Mouse (Mus musculus) urinary bladder, postnatal 25 days (tissue): ENCODE measurements at regions not wholly inside any gene's neighbourhood (a gene's known extent, or its start where the extent isn't known, plus 50 kb on each side); places are given as distances from the start of the nearest gene placed in this dataset.
A peak's percentile ranks its signal among the peaks of the same experiment; 100 is the strongest.

ENCODE experiments used
- DNase-seq: peaks from one replicate; pipeline ENCODE4 v3.0.0; 2022; ENCODE audit warnings: low spot score

DNA sequence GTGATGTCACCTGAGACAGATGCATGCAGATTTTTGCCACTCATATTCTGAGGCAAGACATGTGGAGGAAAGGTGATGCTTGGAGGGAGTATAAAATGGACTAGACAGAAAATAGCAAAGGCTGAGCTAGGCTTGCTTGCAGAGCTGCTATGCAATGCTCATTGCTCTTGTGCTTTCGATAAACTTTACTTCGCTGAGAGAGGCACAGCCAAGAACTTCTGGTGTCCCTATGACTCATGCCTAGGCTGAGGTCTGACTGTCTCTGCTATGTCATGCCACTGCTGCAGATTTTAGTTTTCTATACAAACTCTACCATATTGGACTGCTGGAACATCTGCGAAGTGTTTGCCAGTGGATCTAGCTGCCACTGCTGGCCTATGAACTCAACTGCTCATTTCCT is 687.5 kb upstream of the Pou3f3 start:
- DNase-seq = no peak

DNA sequence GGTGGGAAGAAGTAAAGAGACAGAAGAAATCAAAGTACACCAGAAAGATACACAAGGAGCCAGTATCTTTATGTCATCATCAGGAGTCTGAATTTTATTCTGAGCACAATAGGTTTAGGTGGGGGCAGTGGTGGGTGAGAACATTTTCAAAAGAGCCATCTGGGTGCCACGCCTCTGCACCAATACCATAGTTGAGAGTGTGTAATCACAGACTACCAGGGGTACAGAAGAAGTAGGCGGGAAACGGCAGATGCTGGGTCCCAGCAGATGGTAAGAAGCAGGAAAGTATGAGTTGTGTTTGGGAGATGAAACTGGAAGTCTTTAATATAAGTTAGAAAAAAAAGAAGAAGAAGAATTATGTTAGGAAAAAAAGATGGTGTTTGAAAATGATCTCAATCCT is 682.7 kb upstream of the Pou3f3 start:
- DNase-seq = no peak

DNA sequence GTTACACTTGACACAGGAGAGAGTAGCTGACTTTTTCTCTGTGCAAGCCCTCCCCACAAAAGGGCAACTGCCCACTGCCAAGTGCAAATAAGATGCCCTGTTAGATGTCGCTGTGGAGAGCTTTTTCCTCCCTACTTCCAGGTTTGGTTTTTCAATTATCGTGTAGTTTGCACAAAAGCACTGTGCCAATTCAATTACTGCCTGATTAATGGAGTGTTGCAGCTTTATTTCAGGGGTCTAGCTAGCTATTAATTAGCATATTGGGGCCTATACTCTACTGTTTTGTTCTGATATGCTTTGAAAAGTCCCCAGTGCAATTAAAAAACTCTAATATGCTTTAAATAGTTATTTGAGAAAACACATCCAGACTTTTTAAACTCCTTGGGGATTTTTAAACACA is 676.6 kb upstream of the Pou3f3 start:
- DNase-seq = no peak

DNA sequence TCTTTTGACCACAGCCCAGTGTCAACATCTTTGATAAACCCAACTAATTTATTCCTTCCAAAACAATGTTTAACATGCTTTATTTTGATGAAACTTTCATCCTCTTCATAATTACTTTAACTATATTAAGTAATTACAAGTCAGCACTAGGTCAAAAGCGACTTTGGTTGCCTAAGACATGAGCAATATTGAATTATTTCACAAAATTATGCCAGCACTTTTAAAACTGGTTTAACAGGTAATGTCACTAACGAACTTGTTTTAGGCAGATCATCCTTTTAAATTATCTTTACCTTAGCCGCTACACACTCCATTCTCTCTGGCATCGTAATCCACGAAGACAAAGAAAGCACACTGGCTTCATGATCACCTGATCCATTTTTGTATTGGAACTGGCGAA is 669.8 kb upstream of the Pou3f3 start:
- no peak for DNase-seq

DNA sequence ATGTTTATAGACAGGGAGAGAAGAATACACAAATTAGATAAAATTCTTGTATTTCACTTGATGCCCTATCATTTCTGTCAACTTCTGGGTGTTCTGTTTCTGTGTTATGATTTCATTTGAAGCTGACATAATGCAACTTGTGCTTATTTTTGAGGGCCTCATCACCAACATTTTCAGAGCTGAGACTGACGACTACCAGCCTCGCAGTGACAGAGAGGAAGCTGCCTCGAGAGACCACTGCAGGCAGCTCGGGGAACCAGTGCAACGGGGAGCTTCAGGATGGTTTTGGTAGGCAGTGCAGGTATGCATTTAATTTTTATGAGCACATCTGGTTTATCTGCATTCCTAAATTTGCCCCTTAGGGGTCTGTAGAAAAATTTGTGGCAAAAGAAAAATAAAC is 669.1 kb upstream of the Pou3f3 start:
- DNase-seq = no peak

DNA sequence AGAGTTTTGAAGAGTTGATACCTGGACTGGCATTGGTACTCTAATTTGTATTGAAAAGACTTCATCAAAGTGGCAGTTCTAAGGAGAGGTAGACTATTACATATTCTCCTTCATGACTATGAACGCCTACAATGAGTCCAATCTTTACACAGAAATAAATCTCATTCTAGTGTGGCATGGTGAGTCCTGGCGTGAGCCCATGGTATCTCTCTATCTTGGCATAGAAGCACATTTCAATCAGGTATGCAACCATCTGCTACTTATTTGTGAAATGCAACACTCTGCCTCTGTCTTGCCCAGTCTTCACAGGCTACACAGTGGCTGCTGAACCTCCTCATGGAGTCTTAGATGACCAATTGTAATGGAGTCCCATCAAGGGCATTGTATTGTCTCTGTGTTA is 661.8 kb upstream of the Pou3f3 start:
- DNase-seq = no peak

DNA sequence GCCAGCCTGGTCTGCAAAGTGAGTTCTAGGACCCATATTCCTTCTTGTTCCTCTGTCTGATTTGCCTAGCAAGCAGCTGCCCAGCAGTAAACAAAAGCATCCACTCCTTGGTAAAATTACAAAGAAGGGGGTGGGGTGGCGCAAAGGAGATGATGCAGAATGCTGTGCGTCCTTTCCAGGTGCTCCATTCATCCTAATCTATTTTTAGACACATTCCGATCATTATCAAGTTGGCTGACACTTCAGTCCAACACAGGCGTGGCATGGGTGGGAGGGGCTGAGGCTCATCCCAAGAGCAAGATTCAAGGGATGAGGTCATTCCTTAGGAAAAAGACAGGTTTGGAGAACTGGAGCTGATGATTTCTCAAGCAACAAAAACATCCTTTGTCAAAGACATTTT is 660.2 kb upstream of the Pou3f3 start:
- DNase-seq = no peak

DNA sequence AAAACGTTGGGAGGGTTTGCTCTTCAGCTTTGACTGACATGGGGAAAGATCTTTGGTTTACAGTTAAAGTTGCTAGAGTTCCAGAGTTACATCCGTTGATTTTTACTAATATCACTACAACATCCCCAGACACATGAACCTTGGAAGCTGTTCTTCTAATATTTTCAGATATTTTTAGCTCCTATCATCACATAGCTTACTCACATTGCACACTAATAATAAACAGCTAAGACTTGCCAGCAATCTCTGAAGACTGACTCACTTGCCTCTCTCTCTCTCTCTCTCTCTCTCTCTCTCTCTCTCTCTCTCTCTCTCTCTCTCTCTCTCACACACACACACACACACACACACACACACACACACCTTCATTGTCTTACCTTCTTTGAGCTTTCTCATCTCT is 654.0 kb upstream of the Pou3f3 start:
- DNase-seq = no peak

DNA sequence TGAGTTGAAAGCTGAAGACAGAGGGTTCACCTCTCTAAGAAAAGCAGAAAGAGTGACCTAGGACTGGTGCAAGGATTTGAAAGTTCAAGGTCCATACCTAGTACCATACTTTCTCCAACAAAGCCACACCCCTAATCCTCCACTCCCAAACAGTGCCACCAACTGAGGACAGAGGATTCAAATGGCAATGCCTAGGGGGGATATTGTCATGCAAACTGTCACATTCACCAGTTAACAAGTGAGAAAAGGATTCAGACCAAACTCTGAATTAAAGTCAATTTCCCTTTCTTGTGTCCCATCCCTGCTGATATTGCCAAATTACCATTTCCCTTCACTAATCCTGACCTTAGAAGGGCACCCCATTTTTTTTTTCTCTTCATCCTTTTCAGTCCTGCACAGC is 637.1 kb upstream of the Pou3f3 start:
- DNase-seq = no peak

DNA sequence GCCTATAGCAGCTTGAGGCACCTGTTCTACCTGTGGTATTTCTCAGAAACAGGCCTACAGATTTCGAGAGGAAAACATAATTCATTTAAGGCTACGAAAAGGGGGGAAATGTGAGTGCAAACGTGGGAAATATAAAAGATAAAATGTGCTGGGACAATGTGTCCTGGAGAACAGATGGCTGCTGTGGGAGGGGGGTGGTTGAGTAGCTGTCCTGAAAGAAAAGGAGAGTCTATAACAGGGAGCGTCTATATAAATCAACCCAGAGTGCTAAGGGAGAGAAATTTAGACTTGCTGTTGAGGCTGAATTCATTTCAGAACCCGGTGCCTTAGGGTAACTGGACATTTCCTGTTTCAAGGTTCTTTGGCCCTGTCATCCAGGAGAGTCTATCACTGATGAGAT is 625.5 kb upstream of the Pou3f3 start:
- no peak for DNase-seq

DNA sequence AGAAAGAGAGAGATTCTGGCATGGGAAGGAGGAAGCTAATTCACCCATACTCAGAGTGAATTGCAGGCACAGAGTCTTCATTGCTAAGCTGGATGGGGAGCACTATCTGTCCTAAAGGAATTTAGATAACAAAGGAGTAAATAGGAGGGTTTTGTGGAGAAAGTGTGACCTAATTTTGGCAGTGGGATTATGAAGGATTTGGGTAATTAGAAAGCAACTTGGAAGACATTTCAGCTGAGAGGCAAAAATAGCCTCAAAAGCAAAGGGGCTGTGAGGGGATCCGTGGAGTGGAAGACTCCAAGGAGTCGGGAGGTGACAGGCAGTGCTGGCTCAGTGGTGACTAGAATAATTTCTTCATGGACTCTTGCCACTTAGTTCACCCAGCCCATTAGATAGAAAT is 599.5 kb upstream of the Pou3f3 start:
- DNase-seq = no peak

DNA sequence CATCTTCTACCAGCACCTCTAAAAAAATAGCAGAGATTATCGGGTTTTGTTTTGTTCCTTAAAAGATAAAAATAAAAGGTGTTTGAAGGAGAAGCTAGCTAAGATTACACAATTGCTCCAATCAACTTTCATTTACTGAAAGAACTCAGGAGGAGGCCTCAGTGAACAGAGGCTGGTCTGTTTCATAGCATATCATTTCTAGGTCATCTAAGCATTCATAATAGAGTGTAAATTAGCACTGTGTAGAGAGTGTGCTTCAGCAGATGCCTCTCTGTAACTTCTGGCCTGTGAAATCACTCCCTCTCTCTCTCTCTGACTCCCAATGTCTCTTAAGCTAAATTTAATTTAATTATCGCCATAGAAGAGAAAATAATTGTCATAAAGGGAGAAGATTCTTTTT is 597.0 kb upstream of the Pou3f3 start:
- no peak for DNase-seq

DNA sequence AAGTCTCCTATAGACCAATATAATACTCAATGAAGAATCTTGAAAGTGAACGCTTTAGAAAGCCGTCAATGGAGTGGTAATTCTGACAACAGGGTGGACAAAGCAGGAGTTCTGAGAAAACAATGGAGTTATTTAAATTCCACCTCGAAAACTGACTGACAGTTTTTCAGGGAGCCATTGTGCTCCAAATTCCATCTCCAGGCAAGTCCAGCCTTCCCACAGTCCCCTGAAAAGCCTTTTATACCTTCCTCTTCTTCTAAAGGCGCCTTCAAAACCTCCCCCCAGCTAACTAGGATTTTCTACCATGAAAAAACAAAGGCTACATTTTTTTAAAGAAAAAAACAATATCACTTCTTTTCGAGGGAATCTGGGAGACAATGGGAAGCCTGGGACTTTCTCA is 588.0 kb upstream of the Pou3f3 start:
- no peak for DNase-seq

DNA sequence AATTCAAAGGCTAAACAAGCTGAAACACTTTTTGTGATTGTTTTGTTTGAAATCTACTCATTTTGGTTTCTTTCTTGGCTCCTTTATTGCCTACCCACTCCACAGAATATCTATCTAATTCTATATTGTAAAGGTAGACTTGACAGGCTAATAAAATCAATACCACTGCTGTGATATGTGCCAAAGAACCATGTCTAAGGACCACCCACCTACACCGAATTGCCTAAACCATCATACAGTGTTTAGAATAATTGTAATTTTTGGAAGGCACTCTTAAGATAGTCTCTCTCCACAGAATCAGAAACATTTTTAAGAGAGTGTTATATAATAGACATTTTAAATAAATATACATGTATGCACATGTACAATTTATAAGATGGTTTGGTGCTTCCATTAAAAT is 587.6 kb upstream of the Pou3f3 start:
- no peak for DNase-seq

DNA sequence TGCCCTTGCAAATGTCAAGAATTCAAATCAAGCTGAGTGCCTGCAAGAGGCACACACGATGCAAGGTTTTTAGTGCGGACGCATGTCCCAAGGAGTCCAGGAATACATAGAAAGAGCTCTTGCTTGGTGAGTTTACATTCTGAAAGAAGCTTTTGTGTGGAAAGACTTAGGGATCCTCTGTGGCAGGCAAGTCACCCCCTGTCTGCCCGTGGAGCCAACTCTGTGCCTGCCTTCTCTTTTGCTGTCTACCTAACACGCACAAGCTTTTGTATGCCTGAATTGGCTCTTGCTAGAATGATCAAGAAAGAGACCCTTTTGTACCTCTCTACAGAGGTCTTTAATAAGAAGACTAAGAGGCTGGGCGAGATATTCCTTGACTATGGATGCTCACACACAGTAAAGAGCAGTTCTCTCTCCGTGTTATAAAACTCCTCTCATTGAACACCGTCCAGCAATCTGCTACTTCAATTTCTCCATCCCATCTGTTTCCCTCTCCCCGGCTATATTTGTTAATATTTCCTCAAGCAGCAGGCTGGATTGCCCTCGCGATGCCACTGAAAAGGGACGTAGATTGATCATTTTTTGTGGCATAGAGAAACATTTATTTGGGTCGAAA is 543.3 kb upstream of the Pou3f3 start:
- DNase-seq = no peak

DNA sequence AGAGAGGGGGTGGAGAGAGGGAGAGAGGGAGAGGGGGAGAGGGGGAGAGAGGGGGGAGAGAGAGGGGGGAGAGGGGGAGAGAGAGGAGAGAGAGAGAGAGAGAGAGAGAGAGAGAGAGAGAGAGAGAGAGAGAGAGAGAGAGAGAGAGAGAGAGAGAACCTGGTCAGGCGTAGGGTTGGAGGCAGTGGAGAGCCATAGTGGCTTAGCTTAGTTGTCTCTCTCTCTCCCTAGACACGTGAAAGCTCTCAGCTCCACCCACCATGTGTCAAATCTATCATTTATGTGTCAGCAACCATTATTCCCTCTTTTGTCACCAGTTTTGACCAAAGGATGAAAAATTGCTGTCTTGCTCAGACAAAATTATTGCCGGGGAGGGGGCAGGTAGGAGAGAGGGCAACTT is 542.7 kb upstream of the Pou3f3 start:
- no peak for DNase-seq

DNA sequence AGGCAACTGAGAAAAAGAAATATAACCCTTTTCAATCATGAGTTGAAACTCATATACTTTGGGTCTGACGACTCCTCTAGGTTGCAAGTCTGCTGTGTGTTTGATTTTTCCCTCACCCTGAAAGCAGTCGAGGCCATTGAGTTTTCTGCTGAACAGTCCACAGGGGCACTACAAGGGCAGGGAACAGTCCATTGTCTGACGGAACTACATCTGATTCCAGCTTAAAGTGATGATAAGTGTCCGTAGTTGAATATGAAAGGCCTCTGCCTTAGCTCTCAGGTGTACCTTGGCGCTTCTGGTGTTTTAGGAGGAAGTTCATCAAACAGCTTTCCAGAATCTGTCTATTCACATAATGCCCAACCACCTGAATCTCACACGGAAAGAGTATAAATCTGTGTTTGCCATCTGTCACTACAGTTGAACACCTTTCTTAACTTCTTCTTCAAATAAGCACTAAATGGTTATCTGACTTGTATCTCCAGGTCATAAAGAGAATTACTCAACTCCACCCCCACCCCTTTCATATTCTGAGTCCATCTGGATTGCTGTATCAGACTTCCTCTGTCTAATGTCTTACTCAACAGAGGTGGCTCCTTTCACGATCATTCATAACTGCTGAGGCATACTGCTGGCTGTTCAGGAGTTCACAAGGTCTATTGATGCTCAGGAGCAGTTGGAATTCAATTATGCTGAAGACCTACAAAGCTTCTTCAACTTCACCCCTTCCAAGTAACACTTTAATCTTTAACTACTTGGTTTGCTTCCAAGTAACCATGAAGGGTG is 527.6 kb upstream of the Pou3f3 start:
- no peak for DNase-seq

DNA sequence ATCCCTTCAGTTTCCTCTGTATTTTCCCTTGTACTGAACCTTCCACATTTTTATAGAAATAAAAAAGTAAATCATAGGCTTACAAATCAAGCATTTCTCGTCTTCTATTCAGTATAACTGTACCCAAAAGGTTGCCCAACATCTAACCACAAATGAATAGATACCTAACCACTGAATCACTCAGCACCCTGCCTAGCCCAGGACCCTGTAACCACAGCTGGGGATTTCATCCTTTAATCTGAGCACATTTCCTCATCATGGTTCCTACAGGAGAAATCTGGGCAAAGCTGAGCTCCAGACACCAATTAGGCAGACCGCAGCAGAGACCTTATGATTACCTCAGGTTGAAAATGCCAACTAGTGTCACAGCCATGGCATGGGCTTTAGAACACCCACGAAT is 526.1 kb upstream of the Pou3f3 start:
- DNase-seq = no peak

DNA sequence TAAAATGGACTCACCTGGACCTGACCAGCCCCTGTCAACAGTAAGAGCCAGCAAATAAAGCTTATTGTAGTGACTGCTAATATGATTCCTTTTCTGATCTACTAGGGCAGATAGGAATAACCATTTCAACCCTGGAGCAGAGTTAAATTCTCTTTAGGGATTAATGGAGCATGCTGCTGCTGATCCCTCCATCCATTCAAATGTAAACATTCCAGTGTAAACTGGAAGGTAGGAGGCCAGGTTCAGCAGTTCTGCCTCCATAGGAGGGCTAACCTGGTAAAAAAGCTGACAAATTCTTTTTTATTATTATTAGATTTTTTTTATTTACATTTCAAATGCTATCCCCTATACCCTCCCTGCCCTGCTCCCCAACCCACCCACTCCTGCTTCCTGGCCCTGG is 509.3 kb upstream of the Pou3f3 start:
- no peak for DNase-seq

DNA sequence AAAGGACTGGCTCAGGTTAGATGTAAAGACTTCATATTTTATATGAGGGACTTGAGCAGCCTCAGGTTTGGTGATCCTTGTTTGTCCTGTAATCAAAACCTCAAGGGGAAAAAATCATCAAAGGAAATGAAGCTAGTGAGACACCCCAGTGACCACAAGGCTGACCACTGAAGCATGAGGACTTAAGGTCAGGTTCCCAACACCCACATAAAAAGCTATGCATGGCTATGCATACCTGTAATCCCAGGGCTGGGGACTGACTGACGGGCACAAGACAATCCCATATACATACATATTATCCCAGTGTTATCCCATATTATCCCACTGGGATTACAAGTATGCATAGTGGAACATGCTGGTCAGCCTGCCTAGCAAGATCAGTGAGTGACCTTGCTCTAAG is 467.5 kb upstream of the Pou3f3 start:
- no peak for DNase-seq

DNA sequence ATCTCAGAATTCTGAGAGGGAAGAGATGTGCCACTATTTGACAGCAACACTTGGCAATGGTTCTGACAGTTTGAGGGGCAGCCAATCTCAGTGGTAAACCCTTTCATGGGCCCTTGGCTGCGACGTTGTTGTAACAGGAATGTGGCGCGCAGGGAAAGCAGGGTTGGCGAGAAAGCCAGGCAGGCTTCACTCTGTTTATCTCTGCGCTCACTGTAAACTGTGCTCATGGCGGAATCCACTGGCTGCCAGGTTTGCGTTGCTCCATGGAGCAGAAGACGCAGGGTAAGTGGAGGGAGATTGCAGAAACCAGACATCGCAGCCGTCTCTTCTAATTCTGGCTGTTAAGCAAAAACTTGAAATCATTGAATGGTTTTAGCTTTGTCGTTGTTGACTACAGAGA is 465.9 kb upstream of the Pou3f3 start:
- DNase-seq = peak; percentile 13

DNA sequence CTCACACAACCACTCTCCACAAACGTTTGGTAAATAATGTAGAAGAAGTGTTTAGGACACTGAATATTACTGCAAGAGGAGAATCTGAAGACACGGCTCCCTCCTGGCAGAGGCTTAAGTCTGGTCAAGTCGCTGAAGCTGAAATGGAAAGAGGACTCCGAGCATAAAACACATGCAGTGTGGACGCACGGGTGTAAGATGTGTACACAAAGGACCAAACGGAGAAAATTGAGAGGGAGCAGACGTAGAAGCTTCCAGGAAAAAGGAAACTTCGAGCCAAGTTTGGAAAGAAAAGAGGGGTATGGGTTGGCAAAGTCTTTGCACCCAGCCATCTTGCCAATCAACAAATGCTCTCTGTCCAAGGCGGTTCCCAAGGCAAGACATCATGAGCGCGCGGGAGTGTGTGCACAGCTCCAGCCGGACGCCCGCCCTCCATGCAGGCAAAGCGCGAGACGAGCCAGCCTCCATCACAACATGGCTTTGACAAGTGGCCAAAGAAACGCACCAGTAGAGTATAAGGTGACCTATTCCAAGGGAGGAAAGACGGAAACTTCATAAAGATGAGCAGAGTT is 465.0 kb upstream of the Pou3f3 start:
- no peak for DNase-seq

DNA sequence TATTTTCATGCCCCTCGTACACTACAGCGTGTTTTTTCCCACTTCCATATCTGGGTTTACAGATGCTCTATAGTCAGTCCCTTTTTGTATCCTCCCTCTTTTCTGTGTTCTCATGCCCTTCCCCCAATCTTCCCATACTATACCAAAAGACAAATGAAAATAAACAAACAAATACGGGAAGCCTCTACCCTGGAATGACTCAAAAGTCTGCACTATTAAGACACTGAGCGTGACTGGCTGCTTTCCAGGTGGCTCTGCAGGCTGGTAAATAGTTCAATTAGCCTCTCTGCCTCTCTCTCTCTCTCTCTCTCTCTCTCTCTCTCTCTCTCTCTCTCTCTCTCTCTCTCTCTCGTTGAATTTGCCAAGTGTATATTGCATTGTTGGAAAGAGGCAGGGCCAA is 464.5 kb upstream of the Pou3f3 start:
- DNase-seq = no peak

DNA sequence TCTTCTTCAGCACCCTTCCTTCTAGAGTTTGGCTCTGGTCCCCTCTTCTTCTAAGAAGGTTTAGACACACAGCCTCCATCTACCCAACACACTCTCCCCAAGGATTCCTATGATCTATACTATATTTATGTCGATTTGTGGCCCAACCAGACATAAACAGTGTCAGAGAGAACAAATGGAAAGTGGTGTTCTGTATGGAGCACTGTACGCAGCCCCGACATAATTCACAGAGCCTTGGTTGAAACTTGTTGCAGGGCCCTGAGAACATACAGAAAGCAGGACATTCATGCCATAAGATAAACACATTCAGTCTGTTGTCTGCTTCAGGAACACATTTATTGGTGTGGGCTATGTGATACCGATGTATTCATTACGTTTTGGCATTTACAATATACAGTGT is 463.7 kb upstream of the Pou3f3 start:
- DNase-seq = no peak
